Comparison of ENCODE assay signal across 8 mouse cellular contexts in genomic region chr14:46821271-46821872, GRCm38 (mm10). TPM values are rescaled to one million over a fixed set of nuclear protein-coding genes. Genes with fewer than 3 reads are reported as not detected.
DNase-seq lines count a peak whose midpoint lies in the region; ATAC-seq and TF ChIP-seq lines count a peak whose summit lies in the region.

No protein-coding gene starts in this region.

- no peaks in the 10 kb centered on the region for H3K9me3 ChIP-seq in forebrain, embryonic 14.5 days (replicated peaks; ENCODE audit: control insufficient read depth, low read length)
- no peaks in the 10 kb centered on the region for H3K9me3 ChIP-seq in intestine, embryonic 16.5 days (ENCODE audit: control insufficient read depth, low read length)
- H3K9me3 ChIP-seq in lung, embryonic 15.5 days, result no peaks in the 10 kb centered on the region

- H3K4me1 ChIP-seq in bone marrow macrophage, adult 2 months (ENCODE audit: control insufficient read depth, insufficient read depth, low read length), result peaks cover 10% of the 10 kb centered on the region
- peaks cover 11% of the 10 kb centered on the region for H3K4me1 ChIP-seq in forebrain, embryonic 14.5 days (ENCODE audit: control insufficient read depth, insufficient read depth, low read length)
- peaks cover 13% of the 10 kb centered on the region for H3K4me1 ChIP-seq in intestine, embryonic 16.5 days (ENCODE audit: control insufficient read depth, insufficient read depth, low read length)
- H3K4me1 ChIP-seq in lung, embryonic 15.5 days, result peaks cover 18% of the 10 kb centered on the region
- peaks cover 4% of the 10 kb centered on the region; the same call in 1 of the 2 replicates for H3K4me1 ChIP-seq in small intestine, adult 2 months (ENCODE audit: control insufficient read depth, insufficient read depth, insufficient read length, low read length)

- H3K4me2 ChIP-seq in forebrain, embryonic 14.5 days (ENCODE audit: low read length), result peak overlapping the region; percentile 71
- H3K4me2 ChIP-seq in intestine, embryonic 16.5 days (ENCODE audit: low read depth, low read length), result peak overlapping the region; percentile 84
- H3K4me2 ChIP-seq in lung, embryonic 15.5 days, result peak overlapping the region; percentile 74

- intact Hi-C loops in gastrocnemius, adult 2 months (cut with DNase I), result loop anchor here (5.0 kb wide), 2 partner anchors 34 to 61 kb away; partner anchors contain the start of genes Cnih1 and Samd4

- under 1% methylated on average over 11 of the region's 11 CpGs for WGBS in forebrain, embryonic 14.5 days
- WGBS in intestine, embryonic 16.5 days, result 0% methylated on average over 11 of the region's 11 CpGs
- under 1% methylated on average over 11 of the region's 11 CpGs for WGBS in lung, embryonic 15.5 days
- WGBS in small intestine, adult 2 months, result 0% methylated on average over 11 of the region's 11 CpGs

- no peak for DNase-seq in gastrocnemius, adult 2 months
- DNase-seq in gastrocnemius, postnatal 4 days (ENCODE audit: low spot score in 2 of 2), result no peak
- DNase-seq in forebrain, embryonic 14.5 days (ENCODE audit: low spot score), result no peak
- DNase-seq in layer of hippocampus, adult 11-12 months (ENCODE audit: low spot score), result no peak

- H3K27me3 ChIP-seq in forebrain, embryonic 14.5 days (replicated peaks; ENCODE audit: control insufficient read depth, insufficient read depth, low read length), result no peaks in the 10 kb centered on the region
- no peaks in the 10 kb centered on the region for H3K27me3 ChIP-seq in intestine, embryonic 16.5 days (replicated peaks; ENCODE audit: control insufficient read depth, insufficient read depth, low read length)
- H3K27me3 ChIP-seq in lung, embryonic 15.5 days, result no peaks in the 10 kb centered on the region
- H3K27me3 ChIP-seq in small intestine, adult 2 months (ENCODE audit: control insufficient read depth, insufficient read depth, low read length), result no peaks in the 10 kb centered on the region

- peak overlapping the region; percentile 100 for H3K27ac ChIP-seq in gastrocnemius, adult 2 months
- H3K27ac ChIP-seq in bone marrow macrophage, adult 2 months (ENCODE audit: insufficient read depth, low read depth, low read length), result peak overlapping the region; percentile 92
- H3K27ac ChIP-seq in forebrain, embryonic 14.5 days (ENCODE audit: low read depth, low read length), result peak overlapping the region; percentile 77; the same call in 1 of the 2 replicates
- peak overlapping the region; percentile 93 for H3K27ac ChIP-seq in intestine, embryonic 16.5 days (ENCODE audit: low read length)
- H3K27ac ChIP-seq in lung, embryonic 15.5 days, result peak overlapping the region; percentile 93
- peak overlapping the region; percentile 93 for H3K27ac ChIP-seq in small intestine, adult 2 months (ENCODE audit: insufficient read depth, low read depth, low read length)

- ATAC-seq in forebrain, embryonic 14.5 days, result no peak; the same call in 1 of the 2 replicates
- ATAC-seq in intestine, embryonic 16.5 days, result peak; percentile 55
- peak; percentile 23; the same call in 1 of the 2 replicates for ATAC-seq in lung, embryonic 15.5 days (ENCODE audit: borderline replicate concordance, extremely low read depth, low FRiP score, low TSS enrichment)

- peak overlapping the region; percentile 85 for H3K9ac ChIP-seq in forebrain, embryonic 14.5 days (ENCODE audit: low read length)
- peak overlapping the region; percentile 94 for H3K9ac ChIP-seq in intestine, embryonic 16.5 days (ENCODE audit: low read depth, low read length)
- peak overlapping the region; percentile 86 for H3K9ac ChIP-seq in lung, embryonic 15.5 days

- TF ChIP-seq CTCF in gastrocnemius, adult 2 months (IDR thresholded peaks at IDR 0.05), result no peak
- TF ChIP-seq CTCF in bone marrow macrophage, adult 2 months (IDR thresholded peaks at IDR 0.05; ENCODE audit: low read depth, low read length), result 0 out of 2 replicates have a peak, but pooled peaks have one; percentile 20
- TF ChIP-seq CTCF in small intestine, adult 2 months (IDR thresholded peaks at IDR 0.05; ENCODE audit: extremely low read depth, insufficient read length, insufficient replicate concordance, low read depth, low read length), result no peak

- peaks cover 10% of the 10 kb centered on the region for H3K36me3 ChIP-seq in forebrain, embryonic 14.5 days (ENCODE audit: control insufficient read depth, insufficient read depth, low read length)
- H3K36me3 ChIP-seq in intestine, embryonic 16.5 days (ENCODE audit: control insufficient read depth, insufficient read depth, low read length), result peaks cover 2% of the 10 kb centered on the region; the same call in 1 of the 2 replicates
- H3K36me3 ChIP-seq in lung, embryonic 15.5 days, result peaks cover 7% of the 10 kb centered on the region
- peaks cover under 1% of the 10 kb centered on the region; the same call in 1 of the 2 replicates for H3K36me3 ChIP-seq in small intestine, adult 2 months (ENCODE audit: control insufficient read depth, insufficient read depth, low read length)

- no peak for TF ChIP-seq POLR2A in bone marrow macrophage, adult 2 months (IDR thresholded peaks at IDR 0.05; ENCODE audit: borderline replicate concordance, low read depth, low read length)
- no peak for TF ChIP-seq POLR2A in small intestine, adult 2 months (IDR thresholded peaks at IDR 0.05; ENCODE audit: low read depth, low read length)

- H3K4me3 ChIP-seq in gastrocnemius, adult 2 months, result peak overlapping the region; percentile 97
- peak overlapping the region; percentile 80 for H3K4me3 ChIP-seq in bone marrow macrophage, adult 2 months (ENCODE audit: insufficient read depth, low read length)
- peak overlapping the region; percentile 88 for H3K4me3 ChIP-seq in forebrain, embryonic 14.5 days (ENCODE audit: low read depth, low read length)
- peak overlapping the region; percentile 85 for H3K4me3 ChIP-seq in intestine, embryonic 16.5 days (ENCODE audit: low read length)
- peak overlapping the region; percentile 89 for H3K4me3 ChIP-seq in lung, embryonic 15.5 days
- peak overlapping the region; percentile 95 for H3K4me3 ChIP-seq in small intestine, adult 2 months (ENCODE audit: low read depth, low read length)

RNA-seq across cellular contexts. Expression of gene Gmfb, which starts 0.7 kb away (rescaled TPM):
- total RNA-seq in gastrocnemius, adult 2 months (2021), result 10 to 100 TPM; 19.4 to 20.8 TPM
- 10 to 100 TPM; 45.0 to 49.5 TPM for total RNA-seq in gastrocnemius, postnatal 4 days (2021)
- 62.7 and 73.4 TPM in 2 replicates for polyA plus RNA-seq in bone marrow macrophage, adult 2 months (2012; ENCODE audit: insufficient read depth, insufficient read length, missing spikeins)
- polyA plus RNA-seq in forebrain, embryonic 14.5 days (2014; fragmentation: Nextera tagmentation; extraction: Ambion mirVana), result 107 and 137 TPM in 2 replicates
- polyA plus RNA-seq in intestine, embryonic 16.5 days (2015; fragmentation: Nextera tagmentation; extraction: Ambion mirVana), result 47.5 and 51.2 TPM in 2 replicates
- 69.5 and 69.7 TPM in 2 replicates for polyA plus RNA-seq in lung, embryonic 15.5 days (2015; fragmentation: Nextera tagmentation; extraction: Ambion mirVana)
- polyA plus RNA-seq in small intestine, adult 2 months (2012; rRNA removed), result 1.1 and 1.9 TPM in 2 replicates

RNA-seq across cellular contexts. Expression of gene Cgrrf1, which starts 10.6 kb away (rescaled TPM):
- total RNA-seq in gastrocnemius, adult 2 months (2021), result 10 to 100 TPM; 53.0 to 58.9 TPM
- 10 to 100 TPM; 31.2 to 33.3 TPM for total RNA-seq in gastrocnemius, postnatal 4 days (2021)
- 33.9 and 37.2 TPM in 2 replicates for polyA plus RNA-seq in bone marrow macrophage, adult 2 months (2012; ENCODE audit: insufficient read depth, insufficient read length, missing spikeins)
- polyA plus RNA-seq in forebrain, embryonic 14.5 days (2014; fragmentation: Nextera tagmentation; extraction: Ambion mirVana), result 20.3 and 22.5 TPM in 2 replicates
- polyA plus RNA-seq in intestine, embryonic 16.5 days (2015; fragmentation: Nextera tagmentation; extraction: Ambion mirVana), result 21.9 and 24.0 TPM in 2 replicates
- 46.0 and 47.1 TPM in 2 replicates for polyA plus RNA-seq in lung, embryonic 15.5 days (2015; fragmentation: Nextera tagmentation; extraction: Ambion mirVana)
- polyA plus RNA-seq in small intestine, adult 2 months (2012; rRNA removed), result 6.4 and 10.3 TPM in 2 replicates

RNA-seq across cellular contexts. Expression of gene Cnih1, which starts 33.2 kb away (rescaled TPM):
- total RNA-seq in gastrocnemius, adult 2 months (2021), result 10 to 100 TPM; 54.7 to 55.2 TPM
- total RNA-seq in gastrocnemius, postnatal 4 days (2021), result 10 to 100 TPM; 74.7 to 75.5 TPM
- 88.8 and 98.6 TPM in 2 replicates for polyA plus RNA-seq in bone marrow macrophage, adult 2 months (2012; ENCODE audit: insufficient read depth, insufficient read length, missing spikeins)
- 170 and 176 TPM in 2 replicates for polyA plus RNA-seq in forebrain, embryonic 14.5 days (2014; fragmentation: Nextera tagmentation; extraction: Ambion mirVana)
- polyA plus RNA-seq in intestine, embryonic 16.5 days (2015; fragmentation: Nextera tagmentation; extraction: Ambion mirVana), result 195 and 204 TPM in 2 replicates
- 182 TPM in 2 replicates for polyA plus RNA-seq in lung, embryonic 15.5 days (2015; fragmentation: Nextera tagmentation; extraction: Ambion mirVana)
- 47.5 and 50.6 TPM in 2 replicates for polyA plus RNA-seq in small intestine, adult 2 months (2012; rRNA removed)

Comparison
In these comparisons a context has a peak if more than half of its experiments do, and no peak if none do; other contexts are left out.
1. RNA of gene Gmfb, which starts 0.7 kb away (polyA plus RNA-seq): 107 to 137 TPM in forebrain, embryonic 14.5 days, 62.7 to 73.4 TPM in bone marrow macrophage, adult 2 months, 69.5 to 69.7 TPM in lung, embryonic 15.5 days and 47.5 to 51.2 TPM in intestine, embryonic 16.5 days; 1.1 to 1.9 TPM in small intestine, adult 2 months; every median in the first group is over 10 times any median in the second.
2. Peak in every context shown above with its lines, with median percentiles within 50 percentile points of each other: H3K27ac ChIP-seq, H3K4me3 ChIP-seq, H3K4me2 ChIP-seq and H3K9ac ChIP-seq.